Mouse (Mus musculus) stomach, embryonic 16.5 days (tissue): Measurements from ENCODE around the gene Anks1b. TPM values are rescaled to one million over a fixed set of nuclear protein-coding genes. Genes with fewer than 3 reads are reported as not detected.

Experiments
- ATAC-seq: fragments of 200-750 bp; cut with Nextera tagmentation; 2 replicates; pipeline ENCODE4 v1.8.0; 2017; ENCODE audit warnings: moderate number of reproducible peaks, moderate TSS enrichment; ENCODE audit not compliant: insufficient read depth, low FRiP score
- H3K27ac ChIP-seq: fragments of 300-500 bp; sonication (generic); 2 replicates; pipeline ENCODE4 v1.5.1; 2014; ENCODE audit warnings: low read length
- H3K27me3 ChIP-seq: fragments of 300-500 bp; sonication (generic); 2 replicates; pipeline ENCODE4 v1.6.1; 2014; ENCODE audit warnings: low read length, control low read depth, mixed read lengths; ENCODE audit not compliant: control insufficient read depth, insufficient read depth
- H3K36me3 ChIP-seq: fragments of 300-500 bp; sonication (generic); 2 replicates; pipeline ENCODE4 v1.6.1; 2014; ENCODE audit warnings: low read length; ENCODE audit not compliant: control insufficient read depth, insufficient read depth
- H3K4me1 ChIP-seq: fragments of 300-500 bp; sonication (generic); 2 replicates; pipeline ENCODE4 v1.6.1; 2014; ENCODE audit warnings: low read length, control low read depth, mixed read lengths; ENCODE audit not compliant: control insufficient read depth, insufficient read depth
- H3K4me2 ChIP-seq: fragments of 300-500 bp; sonication (generic); 2 replicates; pipeline ENCODE4 v1.6.1; 2014; ENCODE audit warnings: low read depth, low read length, mixed read lengths
- H3K4me3 ChIP-seq: fragments of 300-500 bp; sonication (generic); replicated peaks from 2 replicates; pipeline ENCODE4 v1.5.1; 2014; ENCODE audit warnings: mild to moderate bottlenecking, low read length
- H3K9ac ChIP-seq: fragments of 300-500 bp; sonication (generic); 2 replicates; pipeline ENCODE4 v1.6.1; 2014; ENCODE audit warnings: low read length
- H3K9me3 ChIP-seq: fragments of 300-500 bp; sonication (generic); replicated peaks from 2 replicates; pipeline ENCODE4 v1.6.1; 2016; ENCODE audit warnings: low read length, control low read depth; ENCODE audit not compliant: control insufficient read depth
- WGBS: fragments of 180-500 bp; shearing (Covaris S2); extraction: QIAGEN DNeasy Blood & Tissue Kit; methylation state at CpG from one replicate; pipeline ENCODE4 v1.1.7; 2014; 5-methylcytosine and 5-hydroxymethylcytosine counted together
- polyA plus RNA-seq: library from polyadenylated mRNA; unstranded; fragments of >200 nt; fragmentation: Nextera tagmentation; extraction: Ambion mirVana; gene quantifications from 2 replicates; pipeline ENCODE4 v1.2.1, GENCODE M21; 2015

The Anks1b gene
- polyA plus RNA-seq, 1 experiment from 2014 or later: 1.4 TPM

DNA sequence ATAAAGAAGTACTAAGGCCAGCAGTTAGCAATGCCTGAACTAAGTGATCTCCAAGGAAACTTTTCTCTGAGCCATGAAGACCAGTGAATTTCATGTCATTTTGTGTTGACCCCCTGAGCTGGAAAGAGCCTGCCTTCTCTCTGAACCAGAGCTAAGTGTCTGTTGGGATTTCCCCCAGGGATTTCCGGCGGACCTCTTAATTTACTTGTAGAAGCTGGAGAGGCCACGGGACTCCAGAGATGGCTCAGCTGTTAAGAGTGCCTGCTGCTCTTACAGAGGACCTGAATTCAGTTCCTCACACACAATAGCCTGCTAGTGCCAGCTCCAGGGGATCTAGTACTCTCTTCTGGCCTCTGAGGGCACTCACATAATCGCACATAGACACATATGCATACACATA, 938.1 kb downstream of the Anks1b start:
- Histone ChIP-seq H3K27ac (no peak overlapping the region), H3K9ac (no peak overlapping the region), H3K9me3 (no peaks in the 10 kb centered on the region), H3K27me3 (no peaks in the 10 kb centered on the region), H3K4me1 (no peaks in the 10 kb centered on the region), H3K4me2 (no peak overlapping the region), H3K4me3 (no peak overlapping the region), H3K36me3 (no peaks in the 10 kb centered on the region)
- no peak for ATAC-seq
- WGBS: 71% methylated on average over 4 of the region's 4 CpGs

DNA sequence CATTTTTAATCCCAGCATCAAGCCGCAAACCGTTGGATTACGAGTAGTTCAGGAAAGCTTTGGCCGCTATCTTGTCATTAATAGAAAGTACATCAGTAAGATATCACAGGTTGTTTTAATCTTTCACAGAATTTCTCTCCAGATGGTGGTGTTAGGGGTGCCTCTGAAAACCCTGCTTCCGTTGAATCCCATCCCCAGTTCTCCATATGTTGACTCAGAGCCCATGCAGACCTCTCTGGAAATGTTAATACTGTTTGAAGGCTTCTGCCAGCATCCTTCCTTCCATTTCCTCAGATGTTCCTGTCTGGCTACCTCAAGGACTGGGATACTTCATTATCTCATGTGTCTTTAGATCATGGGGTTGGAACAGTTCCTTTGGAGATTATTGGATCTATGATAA, 940.0 kb downstream of the Anks1b start:
- Histone ChIP-seq H3K27ac (no peak overlapping the region), H3K4me1 (no peaks in the 10 kb centered on the region), H3K27me3 (no peaks in the 10 kb centered on the region), H3K36me3 (no peaks in the 10 kb centered on the region), H3K4me2 (no peak overlapping the region), H3K4me3 (no peak overlapping the region), H3K9ac (no peak overlapping the region), H3K9me3 (no peaks in the 10 kb centered on the region)
- WGBS: 88% methylated on average over 5 of the region's 5 CpGs
- ATAC-seq: no peak

DNA sequence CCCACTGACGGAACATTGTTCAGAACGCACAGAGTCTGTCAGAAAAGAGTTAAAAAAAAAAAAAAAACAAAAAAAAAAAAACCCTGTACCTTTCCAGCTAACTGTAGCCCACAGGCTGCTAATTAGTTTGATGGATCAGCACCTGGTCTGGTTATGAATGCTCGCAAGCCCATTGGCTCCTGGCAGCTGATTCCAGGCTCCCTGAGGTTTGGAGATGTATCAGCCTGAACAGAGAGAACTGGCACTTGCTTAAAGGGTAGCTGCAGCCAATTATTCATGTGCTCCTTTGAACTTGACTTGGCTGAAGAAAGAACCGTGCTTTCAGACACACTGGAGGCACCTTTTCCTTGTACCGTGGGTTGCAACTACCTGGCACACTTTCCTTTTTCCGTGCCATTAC, 941.1 kb downstream of the Anks1b start:
- Histone ChIP-seq H3K27ac (no peak overlapping the region), H3K9me3 (no peaks in the 10 kb centered on the region), H3K9ac (no peak overlapping the region), H3K4me2 (no peak overlapping the region), H3K27me3 (no peaks in the 10 kb centered on the region), H3K36me3 (no peaks in the 10 kb centered on the region), H3K4me3 (no peak overlapping the region), H3K4me1 (no peaks in the 10 kb centered on the region)
- no peak for ATAC-seq
- 74% methylated on average over 6 of the region's 6 CpGs for WGBS

DNA sequence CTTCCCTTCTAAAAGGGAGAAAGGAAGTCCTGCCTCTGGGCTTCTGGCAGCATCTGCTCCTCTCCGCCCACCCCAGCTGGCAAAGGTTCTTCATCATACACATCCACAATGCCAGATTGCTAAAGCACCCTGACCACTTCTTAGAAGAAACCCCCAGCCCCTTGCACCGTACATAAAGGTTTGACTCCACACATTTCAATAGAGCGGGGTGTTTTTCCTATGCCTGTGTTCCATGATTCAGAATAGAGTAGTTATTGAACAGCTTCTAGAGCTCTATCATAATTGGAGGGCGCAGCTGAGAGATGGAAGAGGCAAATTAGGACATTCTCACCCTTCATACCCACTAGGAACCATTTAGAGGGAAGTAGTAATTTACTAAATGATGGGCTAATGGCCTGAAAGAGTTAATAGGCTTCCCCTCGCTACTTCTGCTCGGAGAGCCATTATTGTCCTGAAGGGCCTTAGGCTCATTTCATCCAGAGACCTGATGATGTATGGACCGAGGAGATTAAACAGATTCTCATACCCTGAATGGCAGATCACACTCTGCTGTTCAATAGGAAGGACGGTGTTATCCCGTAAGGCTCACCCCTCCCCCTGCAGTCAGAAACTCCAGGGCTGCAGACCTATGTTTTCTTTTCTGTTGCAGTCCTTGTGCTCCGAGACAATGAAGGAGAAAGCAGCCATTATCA, 945.1 kb downstream of the Anks1b start:
- 44% methylated on average over 10 of the region's 10 CpGs for WGBS

DNA sequence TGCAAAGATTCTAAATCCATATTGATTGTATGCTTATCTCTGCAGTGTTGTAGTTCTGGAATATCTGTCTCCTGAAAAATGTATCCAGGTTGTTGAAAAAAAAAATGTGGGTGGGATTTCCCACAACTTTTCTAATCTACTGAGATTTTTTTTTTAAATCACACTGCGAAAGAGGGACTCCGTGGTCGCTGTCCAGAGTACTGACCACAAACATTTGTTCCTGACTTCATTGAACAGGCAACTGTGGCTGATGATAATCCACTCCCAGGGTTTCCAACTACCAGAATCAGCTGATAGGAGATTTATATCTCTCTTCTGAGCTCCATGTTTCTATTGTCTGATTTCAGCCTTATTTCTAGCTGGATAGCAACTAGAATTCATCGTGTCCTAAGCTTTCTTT, 950.1 kb downstream of the Anks1b start:
- Histone ChIP-seq H3K4me1 (no peaks in the 10 kb centered on the region), H3K4me3 (no peak overlapping the region), H3K9me3 (no peaks in the 10 kb centered on the region), H3K4me2 (no peak overlapping the region), H3K27ac (no peak overlapping the region), H3K27me3 (peaks cover 19% of the 10 kb centered on the region), H3K9ac (no peak overlapping the region), H3K36me3 (no peaks in the 10 kb centered on the region)
- 11% methylated on average over 4 of the region's 4 CpGs for WGBS
- ATAC-seq: no peak

More for the DNA sequence above, 945.1 kb downstream of the Anks1b start:
- no peak overlapping the region for H3K9ac ChIP-seq
- no peaks in the 10 kb centered on the region for H3K4me1 ChIP-seq
- no peaks in the 10 kb centered on the region for H3K27me3 ChIP-seq
- H3K27ac ChIP-seq: no peak overlapping the region
- H3K9me3 ChIP-seq: no peaks in the 10 kb centered on the region
- H3K4me3 ChIP-seq: no peak overlapping the region
- no peaks in the 10 kb centered on the region for H3K36me3 ChIP-seq
- H3K4me2 ChIP-seq: no peak overlapping the region
- no peak for ATAC-seq

DNA sequence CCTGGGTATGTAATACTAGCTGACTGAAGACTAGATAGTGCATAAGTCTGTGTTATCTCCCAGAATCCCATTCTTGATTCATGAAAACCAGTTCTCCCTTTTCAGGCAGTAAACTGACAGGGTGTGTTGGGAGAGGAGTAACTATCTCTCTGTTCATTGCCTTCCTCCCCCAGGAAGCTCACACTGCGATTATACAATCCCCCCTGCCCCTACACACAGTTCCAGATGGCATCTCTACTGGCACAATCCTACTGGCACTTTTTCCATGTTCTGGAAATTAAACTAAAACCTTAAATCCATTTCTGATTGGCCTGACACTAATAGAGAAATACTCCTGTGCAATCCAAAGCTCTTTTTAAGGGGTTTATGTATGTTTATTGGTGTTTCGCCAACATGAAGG, 951.4 kb downstream of the Anks1b start:
- ATAC-seq: no peak
- H3K4me2 ChIP-seq: no peak overlapping the region
- no peak overlapping the region for H3K4me3 ChIP-seq
- peaks cover 31% of the 10 kb centered on the region for H3K27me3 ChIP-seq
- no peaks in the 10 kb centered on the region for H3K36me3 ChIP-seq
- no peak overlapping the region for H3K27ac ChIP-seq
- H3K9ac ChIP-seq: no peak overlapping the region
- no peaks in the 10 kb centered on the region for H3K9me3 ChIP-seq
- no peaks in the 10 kb centered on the region for H3K4me1 ChIP-seq
- 66% methylated on average over 2 of the region's 2 CpGs for WGBS

DNA sequence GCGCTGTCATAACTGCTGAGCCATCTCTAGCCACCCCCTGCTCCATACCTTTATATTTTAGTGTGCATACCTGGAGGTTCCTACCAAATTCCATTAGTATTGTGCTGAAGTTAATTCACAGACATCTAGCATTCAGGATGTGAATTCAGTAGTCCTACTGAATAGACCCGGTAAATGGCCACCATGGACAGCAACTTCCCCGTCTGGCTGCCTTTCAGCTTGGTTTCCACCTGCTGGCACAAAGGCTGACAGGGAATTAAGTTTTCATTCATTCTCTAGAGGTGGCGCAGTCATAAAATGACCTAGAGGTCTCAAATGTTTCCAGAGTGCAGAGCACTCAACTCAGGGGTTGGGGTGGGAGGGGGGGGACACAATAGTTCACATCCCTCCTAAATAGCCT, 953.6 kb downstream of the Anks1b start:
- H3K4me2 ChIP-seq: no peak overlapping the region

DNA sequence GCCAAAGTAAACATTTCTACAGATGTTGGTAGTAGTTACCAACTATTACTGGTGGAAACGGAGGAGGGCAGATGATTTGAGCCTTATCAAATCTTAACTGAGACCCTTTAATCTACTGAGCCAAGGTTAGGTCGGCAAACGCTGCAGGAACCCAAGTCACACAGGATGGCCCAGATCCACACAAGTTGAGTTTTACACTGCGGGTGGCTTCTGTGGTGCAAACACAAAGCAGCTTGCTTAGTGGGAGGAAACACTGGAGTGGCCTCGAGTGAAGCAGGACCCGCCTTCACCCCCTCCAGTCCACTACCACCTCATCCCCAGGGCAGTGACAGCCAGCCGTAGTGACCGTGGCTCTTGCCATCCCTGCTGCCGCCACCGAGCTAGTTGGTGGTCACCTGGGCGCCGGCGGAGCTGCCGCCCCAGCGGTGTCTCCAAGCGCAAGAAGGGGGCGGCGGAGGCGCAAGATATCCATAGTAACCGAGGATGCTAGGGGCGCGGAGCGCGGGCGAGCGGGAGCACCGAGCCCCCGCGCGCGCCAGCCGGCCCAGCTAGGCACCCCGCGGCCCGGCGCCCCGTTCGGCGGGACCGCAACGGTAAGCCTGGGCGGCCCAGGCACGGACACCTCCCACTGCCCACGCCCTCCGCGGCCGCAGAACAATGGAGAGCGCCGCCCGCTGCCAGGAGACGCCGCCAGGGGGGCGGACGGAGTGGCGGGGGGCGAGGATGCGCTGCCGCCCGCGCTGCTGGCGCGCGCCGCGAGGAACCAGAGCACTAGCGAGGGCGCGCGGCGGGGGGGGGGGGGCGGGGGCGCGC, 955.5 kb downstream of the Anks1b start:
- H3K4me2 ChIP-seq: peak overlapping the region; percentile 87
- peak; percentile 29; the same call in 1 of the 2 replicates for ATAC-seq
- no peak overlapping the region for H3K27ac ChIP-seq
- no peak overlapping the region; the same call in 1 of the 2 replicates for H3K9ac ChIP-seq
- WGBS: 2% methylated on average over 41 of the region's 73 CpGs
- H3K9me3 ChIP-seq: no peaks in the 10 kb centered on the region
- H3K36me3 ChIP-seq: no peaks in the 10 kb centered on the region
- H3K4me3 ChIP-seq: peak overlapping the region; percentile 52
- H3K27me3 ChIP-seq: peaks cover 59% of the 10 kb centered on the region
- H3K4me1 ChIP-seq: no peaks in the 10 kb centered on the region

More for the DNA sequence above, 953.6 kb downstream of the Anks1b start:
- Histone ChIP-seq H3K4me1 (no peaks in the 10 kb centered on the region), H3K4me3 (no peak overlapping the region), H3K27ac (no peak overlapping the region), H3K36me3 (no peaks in the 10 kb centered on the region), H3K9me3 (no peaks in the 10 kb centered on the region), H3K27me3 (peaks cover 52% of the 10 kb centered on the region), H3K9ac (no peak overlapping the region)
- ATAC-seq: no peak
- 16% methylated on average over 4 of the region's 4 CpGs for WGBS
